Mouse (Mus musculus) mature B cell (primary cell): ENCODE data around the gene Hist1h2ae.

ENCODE experiments used
- in situ Hi-C: fragments of 300-500 bp; cut with MboI; formaldehyde crosslinking; loops from 2 replicates; pipeline ENCODE4 v1.14.3; 2019

Hist1h2ae gene

GRCm38 (mm10) chr13:23526312-23526711 lies 44.7 kb downstream of the Hist1h2ae start:
- in situ Hi-C loops: no loop called here

GRCm38 (mm10) chr13:23525901-23526300 lies 45.1 kb downstream of the Hist1h2ae start:
- in situ Hi-C loops: no loop called here

- in situ Hi-C loops: loop anchor here (5.0 kb wide), 1 partner anchor 1482 kb away; the partner anchor contains the start of genes Hist1h2ag, Hist1h2bj and Hist1h4i
Observed at GRCm38 (mm10) chr13:23524654-23525053, 46.4 kb downstream of the Hist1h2ae start.

GRCm38 (mm10) chr13:23523976-23524375 lies 47.0 kb downstream of the Hist1h2ae start:
- in situ Hi-C loops: loop anchor here (5.0 kb wide), 1 partner anchor 1482 kb away; the partner anchor contains the start of genes Hist1h2ag, Hist1h2bj and Hist1h4i

GRCm38 (mm10) chr13:23521703-23522102 lies 49.3 kb downstream of the Hist1h2ae start:
- in situ Hi-C loops: loop anchor here (5.0 kb wide), 1 partner anchor 1479 kb away; the partner anchor contains the start of genes Hist1h2ag, Hist1h2bj and Hist1h4i
